ENCODE assay signal across 26 mouse cellular contexts in genomic region chr14:67178329-67179039, GRCm38 (mm10).
A peak's percentile ranks its signal among the peaks of the same experiment; 100 is the strongest.
DNase-seq lines count a peak whose midpoint lies in the region; ATAC-seq lines count a peak whose summit lies in the region.
"Had no signal": no experiment of that assay in that cellular context is flagged by ENCODE, and none has a peak within 500 bp of the region (broad histone marks: within the 10 kb centered on the region; RNA-seq: fewer than 3 reads in every experiment).

No protein-coding gene starts in this region.

- DNase-seq in embryonic facial prominence, embryonic 10.5 days (ENCODE audit: low spot score), result no peak
- DNase-seq in neural tube, embryonic 10.5 days (ENCODE audit: extremely low spot score, low spot score), result no peak
- DNase-seq in lung, postnatal 10 days, result no peak
- DNase-seq in heart, adult 9 months (ENCODE audit: low spot score in 2 of 2), result no peak
- DNase-seq: adrenal gland, postnatal 14 days; cerebellum, adult 11-12 months; cerebellum, adult 9-11 months; embryo, embryonic 11 days; gastrocnemius, postnatal 25 days; heart, adult 18-20 months; kidney, adult 2 months; kidney, postnatal 36 days; liver, postnatal 0 days; lung, postnatal 4 days; midbrain, embryonic 14.5 days; thymus, postnatal 14 days had no signal

- 48% methylated on average over 9 of the region's 9 CpGs for whole genome bisulfite sequencing in embryonic facial prominence, embryonic 12.5 days
- 52% methylated on average over 9 of the region's 9 CpGs for WGBS in embryonic facial prominence, embryonic 10.5 days
- 47% methylated on average over 9 of the region's 9 CpGs for WGBS in neural tube, embryonic 13.5 days
- 31% methylated on average over 9 of the region's 9 CpGs for WGBS in limb, embryonic 15.5 days

- H3K4me1 ChIP-seq in embryonic facial prominence, embryonic 12.5 days, result no peaks in the 10 kb centered on the region
- peaks cover 9% of the 10 kb centered on the region; the same call in 1 of the 2 replicates for H3K4me1 ChIP-seq in embryonic facial prominence, embryonic 10.5 days
- H3K4me1 ChIP-seq in neural tube, embryonic 13.5 days (replicated peaks), result peaks cover 5% of the 10 kb centered on the region
- H3K4me1 ChIP-seq in limb, embryonic 15.5 days, result peaks cover 10% of the 10 kb centered on the region; the same call in 1 of the 2 replicates
- H3K4me1 ChIP-seq: intestine, embryonic 15.5 days; megakaryocyte, embryonic 14.5 days had no signal

- no peaks in the 10 kb centered on the region for H3K27me3 ChIP-seq in embryonic facial prominence, embryonic 12.5 days
- H3K27me3 ChIP-seq in embryonic facial prominence, embryonic 10.5 days (replicated peaks; ENCODE audit: low read depth, poor library complexity, severe bottlenecking), result no peaks in the 10 kb centered on the region
- no peaks in the 10 kb centered on the region for H3K27me3 ChIP-seq in neural tube, embryonic 13.5 days
- no peaks in the 10 kb centered on the region for H3K27me3 ChIP-seq in limb, embryonic 15.5 days
- H3K27me3 ChIP-seq: forebrain, embryonic 13.5 days; intestine, embryonic 15.5 days had no signal

- H3K4me3 ChIP-seq in embryonic facial prominence, embryonic 12.5 days, result no peak overlapping the region
- no peak overlapping the region for H3K4me3 ChIP-seq in embryonic facial prominence, embryonic 10.5 days
- no peak overlapping the region for H3K4me3 ChIP-seq in neural tube, embryonic 13.5 days
- H3K4me3 ChIP-seq in limb, embryonic 15.5 days, result no peak overlapping the region
- H3K4me3 ChIP-seq: forebrain, embryonic 13.5 days; heart, embryonic 12.5 days; intestine, embryonic 15.5 days; layer of hippocampus, adult 2 months; megakaryocyte, embryonic 14.5 days had no signal

- no peaks in the 10 kb centered on the region for H3K9me3 ChIP-seq in embryonic facial prominence, embryonic 12.5 days
- H3K9me3 ChIP-seq in embryonic facial prominence, embryonic 10.5 days, result no peaks in the 10 kb centered on the region
- no peaks in the 10 kb centered on the region for H3K9me3 ChIP-seq in neural tube, embryonic 13.5 days
- no peaks in the 10 kb centered on the region for H3K9me3 ChIP-seq in limb, embryonic 15.5 days
- H3K9me3 ChIP-seq: forebrain, embryonic 13.5 days; heart, embryonic 12.5 days; intestine, embryonic 15.5 days; megakaryocyte, embryonic 14.5 days had no signal

- peak; percentile 28; the same call in 1 of the 2 replicates for ATAC-seq in embryonic facial prominence, embryonic 12.5 days (ENCODE audit: insufficient number of reproducible peaks, insufficient read depth, low FRiP score, low TSS enrichment)
- ATAC-seq in neural tube, embryonic 13.5 days (ENCODE audit: low read depth), result peak; percentile 15; the same call in 1 of the 2 replicates
- 0 out of 2 replicates have a peak, but pooled peaks have one; percentile 40 for ATAC-seq in limb, embryonic 15.5 days (ENCODE audit: insufficient number of reproducible peaks, low FRiP score, low TSS enrichment, low read depth)
- ATAC-seq: forebrain, embryonic 13.5 days; intestine, embryonic 15.5 days; liver, postnatal 0 days had no signal

- no peak overlapping the region for H3K4me2 ChIP-seq in embryonic facial prominence, embryonic 12.5 days (replicated peaks)
- no peak overlapping the region for H3K4me2 ChIP-seq in neural tube, embryonic 13.5 days
- no peak overlapping the region for H3K4me2 ChIP-seq in limb, embryonic 15.5 days
- H3K4me2 ChIP-seq: forebrain, embryonic 13.5 days; heart, embryonic 12.5 days; hindbrain, embryonic 14.5 days; intestine, embryonic 15.5 days; liver, embryonic 11.5 days had no signal

- no peak overlapping the region for H3K27ac ChIP-seq in embryonic facial prominence, embryonic 12.5 days
- H3K27ac ChIP-seq in embryonic facial prominence, embryonic 10.5 days (replicated peaks), result no peak overlapping the region
- no peak overlapping the region for H3K27ac ChIP-seq in neural tube, embryonic 13.5 days (replicated peaks)
- H3K27ac ChIP-seq in limb, embryonic 15.5 days, result no peak overlapping the region
- H3K27ac ChIP-seq: forebrain, embryonic 13.5 days; hindbrain, embryonic 14.5 days; intestine, embryonic 15.5 days; layer of hippocampus, adult 2 months had no signal

- H3K36me3 ChIP-seq in embryonic facial prominence, embryonic 12.5 days, result no peaks in the 10 kb centered on the region
- H3K36me3 ChIP-seq in embryonic facial prominence, embryonic 10.5 days (replicated peaks), result no peaks in the 10 kb centered on the region
- H3K36me3 ChIP-seq in neural tube, embryonic 13.5 days, result no peaks in the 10 kb centered on the region
- H3K36me3 ChIP-seq in limb, embryonic 15.5 days, result no peaks in the 10 kb centered on the region
- H3K36me3 ChIP-seq: heart, embryonic 12.5 days; intestine, embryonic 15.5 days had no signal

- no peak overlapping the region for H3K9ac ChIP-seq in embryonic facial prominence, embryonic 12.5 days
- H3K9ac ChIP-seq in neural tube, embryonic 13.5 days, result no peak overlapping the region
- no peak overlapping the region for H3K9ac ChIP-seq in limb, embryonic 15.5 days
- H3K9ac ChIP-seq: forebrain, embryonic 13.5 days; heart, embryonic 12.5 days; hindbrain, embryonic 14.5 days; intestine, embryonic 15.5 days; liver, postnatal 0 days had no signal
